Mouse (Mus musculus) forelimb bud, embryonic 11.5 days (tissue): ENCODE data around the gene Fev.

Experiments used
- DNase-seq: peaks from one replicate; pipeline ENCODE4 v3.0.0-alpha.2; 2012; ENCODE audit warnings: low read depth, low spot score

Gene Fev

GRCm38 (mm10) chr1:74885369-74886042 is at the start of gene Fev:
Gene Fev (minus strand): TSS chr1:74885419.
- no peak for DNase-seq

- no peak for DNase-seq
Observed at GRCm38 (mm10) chr1:74927621-74928296, 42.5 kb upstream of the Fev start.

- DNase-seq: no peak
Observed at GRCm38 (mm10) chr1:74926721-74927120, 41.5 kb upstream of the Fev start.

- no peak for DNase-seq
Observed at GRCm38 (mm10) chr1:74924464-74924863, 39.2 kb upstream of the Fev start.

GRCm38 (mm10) chr1:74915706-74916105 is 30.5 kb upstream of the Fev start:
- DNase-seq: no peak

- DNase-seq: no peak
Observed at GRCm38 (mm10) chr1:74902191-74902590, 17.0 kb upstream of the Fev start.

GRCm38 (mm10) chr1:74901686-74902085 is 16.5 kb upstream of the Fev start:
- peak; percentile 56 for DNase-seq

GRCm38 (mm10) chr1:74900341-74901285 is 15.4 kb upstream of the Fev start:
- DNase-seq: no peak

GRCm38 (mm10) chr1:74898656-74899431 is 13.6 kb upstream of the Fev start:
- DNase-seq: no peak

- DNase-seq: no peak
Observed at GRCm38 (mm10) chr1:74897976-74898375, 12.8 kb upstream of the Fev start.

GRCm38 (mm10) chr1:74894966-74895365 is 9.7 kb upstream of the Fev start:
- DNase-seq: no peak

GRCm38 (mm10) chr1:74893134-74893855 is 8.1 kb upstream of the Fev start, which contains the start of gene Cryba2:
Gene Cryba2 (minus strand): TSS chr1:74893143.
- peak; percentile 64 for DNase-seq

- no peak for DNase-seq
Observed at GRCm38 (mm10) chr1:74892351-74893133, 7.3 kb upstream of the Fev start.

- peak; percentile 74 for DNase-seq
Observed at GRCm38 (mm10) chr1:74891513-74891912, 6.3 kb upstream of the Fev start.

- DNase-seq: no peak
Observed at GRCm38 (mm10) chr1:74884196-74885141, 750 bp downstream of the Fev start.

- no peak for DNase-seq
Observed at GRCm38 (mm10) chr1:74883441-74883840, 1.8 kb downstream of the Fev start.

GRCm38 (mm10) chr1:74882828-74883227 is 2.4 kb downstream of the Fev start:
- DNase-seq: no peak

GRCm38 (mm10) chr1:74882055-74882734 is 3.0 kb downstream of the Fev start:
- no peak for DNase-seq
